Mouse (Mus musculus) MEL (cell line): ENCODE measurements at regions not wholly inside any gene's neighbourhood (a gene's known extent, or its start where the extent isn't known, plus 50 kb on each side); places are given as distances from the start of the nearest gene placed in this dataset.

Source experiments
- DNase-seq: peaks from one replicate; pipeline ENCODE4 v3.0.0; 2011; ENCODE audit warnings: low read depth, low spot score
- H3K27ac ChIP-seq: 2 replicates; pipeline ENCODE4 v1.5.1; 2012; ENCODE audit warnings: low read depth, mild to moderate bottlenecking, control low read depth, low read length, moderate library complexity; ENCODE audit not compliant: control insufficient read depth
- H3K27me3 ChIP-seq, 2 experiments: fragments of 150-350 bp in 1 of 2; sonication (generic) in 1 of 2; 2 replicates each; pipeline ENCODE4 v1.6.1; 2012; ENCODE audit warnings: low read length in 2 of 2, mild to moderate bottlenecking in 2 of 2, improper control_type of control experiment in 1 of 2, moderate library complexity in 1 of 2; ENCODE audit not compliant: insufficient read depth in 2 of 2, control insufficient read depth in 1 of 2
- H3K36me3 ChIP-seq, 2 experiments: 2 replicates each; pipeline ENCODE4 v1.6.1; 2012 to 2014; ENCODE audit warnings: low read length in 2 of 2, improper control_type of control experiment in 1 of 2, inconsistent platforms in 1 of 2, mild to moderate bottlenecking in 1 of 2; ENCODE audit not compliant: insufficient read depth in 2 of 2, control insufficient read depth in 1 of 2
- H3K4me1 ChIP-seq, 2 experiments: fragments of 150-350 bp in 1 of 2; sonication (generic) in 1 of 2; 2 replicates each; pipeline ENCODE4 v1.6.1; 2012; ENCODE audit warnings: low read length in 2 of 2, improper control_type of control experiment in 1 of 2, mild to moderate bottlenecking in 1 of 2; ENCODE audit not compliant: insufficient read depth in 2 of 2, control insufficient read depth in 1 of 2
- H3K4me3 ChIP-seq, 2 experiments: fragments of 150-350 bp in 1 of 2; sonication (generic) in 1 of 2; 2 replicates each; pipeline ENCODE4 v1.5.1; 2012; ENCODE audit warnings: low read depth in 2 of 2, low read length in 2 of 2, mild to moderate bottlenecking in 2 of 2, moderate library complexity in 2 of 2, control low read depth in 1 of 2, improper control_type of control experiment in 1 of 2; ENCODE audit not compliant: control insufficient read depth in 1 of 2, insufficient read depth in 1 of 2
- H3K79me2 ChIP-seq: 2 replicates; pipeline ENCODE4 v1.6.1; 2012; ENCODE audit warnings: mild to moderate bottlenecking, low read length, moderate library complexity; ENCODE audit not compliant: control insufficient read depth, poor library complexity, insufficient read depth
- H3K9ac ChIP-seq: 2 replicates; pipeline ENCODE4 v1.6.1; 2012; ENCODE audit warnings: low read depth, mild to moderate bottlenecking, control low read depth, low read length, moderate library complexity; ENCODE audit not compliant: control insufficient read depth, poor library complexity, severe bottlenecking
- H3K9me3 ChIP-seq: fragments of 150-350 bp; sonication (generic); replicated peaks from 2 replicates; pipeline ENCODE4 v1.6.1; 2012; ENCODE audit warnings: mild to moderate bottlenecking, low read length, improper control_type of control experiment, moderate library complexity; ENCODE audit not compliant: insufficient read depth
- CHD1 ChIP-seq: IDR thresholded peaks from 2 replicates; pipeline ENCODE4 v1.6.1; 2012; ENCODE audit warnings: low read depth, mild to moderate bottlenecking, inconsistent platforms, low read length, improper control_type of control experiment
- CTCF ChIP-seq, 3 experiments: IDR thresholded peaks in 2 of 3; conservative IDR thresholded peaks in 1 of 3; 2 replicates each; pipeline ENCODE4 v1.5.1; 2011 to 2012; ENCODE audit warnings: low read length in 3 of 3, low read depth in 2 of 3, mild to moderate bottlenecking in 2 of 3, improper control_type of control experiment in 1 of 3, inconsistent platforms in 1 of 3, mixed read lengths in 1 of 3, moderate library complexity in 1 of 3; ENCODE audit not compliant: control insufficient read depth in 1 of 3, insufficient read depth in 1 of 3, poor library complexity in 1 of 3, severe bottlenecking in 1 of 3
- E2F4 ChIP-seq: IDR thresholded peaks from 2 replicates; pipeline ENCODE4 v1.6.1; 2011; ENCODE audit warnings: low read depth, low read length, improper control_type of control experiment, borderline replicate concordance
- ELF1 ChIP-seq: IDR thresholded peaks from 2 replicates; pipeline ENCODE4 v1.6.1; 2014; ENCODE audit warnings: low read depth, mild to moderate bottlenecking, inconsistent platforms, low read length, improper control_type of control experiment, moderate library complexity
- EP300 ChIP-seq, 2 experiments: IDR thresholded peaks; 2 replicates each; pipeline ENCODE4 v1.6.1; 2011; ENCODE audit warnings: improper control_type of control experiment in 2 of 2, low read length in 2 of 2, low read depth in 1 of 2, mild to moderate bottlenecking in 1 of 2
- ETS1 ChIP-seq: IDR thresholded peaks from 2 replicates; pipeline ENCODE4 v1.6.1; 2012; ENCODE audit warnings: low read depth, mild to moderate bottlenecking, inconsistent platforms, low read length, improper control_type of control experiment, moderate library complexity
- GABPA ChIP-seq: IDR thresholded peaks from 2 replicates; pipeline ENCODE4 v1.6.1; 2012; ENCODE audit warnings: low read depth, mild to moderate bottlenecking, inconsistent platforms, low read length, improper control_type of control experiment, moderate library complexity
- JUND ChIP-seq: IDR thresholded peaks from 2 replicates; pipeline ENCODE4 v1.6.1; 2011; ENCODE audit warnings: low read depth, mild to moderate bottlenecking, improper control_type of control experiment, low read length
- MAFK ChIP-seq: IDR thresholded peaks from 2 replicates; pipeline ENCODE4 v1.6.1; 2011; ENCODE audit warnings: low read depth, mild to moderate bottlenecking, low read length, improper control_type of control experiment, borderline replicate concordance
- MYB ChIP-seq: IDR thresholded peaks from 2 replicates; pipeline ENCODE4 v1.6.1; 2011; ENCODE audit warnings: mild to moderate bottlenecking, low read depth, low read length, improper control_type of control experiment
- MYC ChIP-seq: IDR thresholded peaks from 2 replicates; pipeline ENCODE4 v1.6.1; 2011; ENCODE audit warnings: low read depth, mild to moderate bottlenecking, low read length, improper control_type of control experiment, moderate library complexity
- POLR2A ChIP-seq, 2 experiments: IDR thresholded peaks; 2 replicates each; pipeline ENCODE4 v1.6.1; 2011 to 2012; ENCODE audit warnings: low read length in 2 of 2, mild to moderate bottlenecking in 2 of 2, control low read depth in 1 of 2, improper control_type of control experiment in 1 of 2, low read depth in 1 of 2, moderate library complexity in 1 of 2; ENCODE audit not compliant: control insufficient read depth in 1 of 2, insufficient read depth in 1 of 2, poor library complexity in 1 of 2
- POLR2AphosphoS2 ChIP-seq: IDR thresholded peaks from 2 replicates; pipeline ENCODE4 v1.6.1; 2011; ENCODE audit warnings: low read length, improper control_type of control experiment
- SIN3A ChIP-seq: IDR thresholded peaks from 2 replicates; pipeline ENCODE4 v1.6.1; 2012; ENCODE audit warnings: low read length, improper control_type of control experiment, inconsistent platforms
- TBP ChIP-seq: IDR thresholded peaks from 2 replicates; pipeline ENCODE4 v1.8.0; 2011; ENCODE audit warnings: low read depth, low read length, improper control_type of control experiment
- UBTF ChIP-seq: IDR thresholded peaks from 2 replicates; pipeline ENCODE4 v1.6.1; 2012; ENCODE audit warnings: low read depth, mild to moderate bottlenecking, inconsistent platforms, low read length, improper control_type of control experiment, moderate library complexity, borderline replicate concordance; ENCODE audit not compliant: insufficient read depth
- USF2 ChIP-seq, 2 experiments: IDR thresholded peaks; 2 replicates each; pipeline ENCODE4 v1.6.1; 2011 to 2012; ENCODE audit warnings: improper control_type of control experiment in 2 of 2, low read length in 2 of 2, borderline replicate concordance in 1 of 2, inconsistent platforms in 1 of 2, low read depth in 1 of 2, mild to moderate bottlenecking in 1 of 2; ENCODE audit not compliant: insufficient read depth in 1 of 2
- ZC3H11A ChIP-seq: IDR thresholded peaks from 2 replicates; pipeline ENCODE4 v1.6.1; 2012; ENCODE audit warnings: low read depth, mild to moderate bottlenecking, inconsistent platforms, low read length, improper control_type of control experiment
- ZNF384 ChIP-seq: IDR thresholded peaks from 2 replicates; pipeline ENCODE4 v1.6.1; 2012; ENCODE audit warnings: low read depth, mild to moderate bottlenecking, inconsistent platforms, low read length, improper control_type of control experiment

GRCm38 (mm10) chrX:158614452-158614851 lies 571.4 kb upstream of the Cnksr2 start:
- H3K79me2 ChIP-seq: no peaks in the 10 kb centered on the region

GRCm38 (mm10) chrX:158615096-158615495 lies 572.0 kb upstream of the Cnksr2 start:
- no peak for DNase-seq
- H3K4me3 ChIP-seq: no peak overlapping the region
- TF ChIP-seq POLR2AphosphoS2: no peak
- TF ChIP-seq EP300 (IDR thresholded peaks at IDR 0.05; ENCODE audit: low read depth in 1 of 2, low read length in 2 of 2): no peak
- TF ChIP-seq TBP: no peak
- no peak for TF ChIP-seq ELF1
- no peak for TF ChIP-seq SIN3A
- TF ChIP-seq MYC: no peak
- no peak for TF ChIP-seq UBTF
- TF ChIP-seq CTCF (IDR thresholded peaks at IDR 0.05 in 2 of 3, conservative IDR thresholded peaks at IDR 0.05 in 1 of 3; ENCODE audit: control insufficient read depth in 1 of 3, insufficient read depth in 1 of 3, low read depth in 2 of 3, low read length in 3 of 3, poor library complexity in 1 of 3, severe bottlenecking in 1 of 3): no peak
- no peak for TF ChIP-seq E2F4
- no peak for TF ChIP-seq POLR2A (IDR thresholded peaks at IDR 0.05; ENCODE audit: control insufficient read depth in 1 of 2, insufficient read depth in 1 of 2, low read depth in 1 of 2, low read length in 2 of 2, poor library complexity in 1 of 2)
- no peak for TF ChIP-seq GABPA
- TF ChIP-seq CHD1: no peak
- TF ChIP-seq, all 39 proteins: peak for 0
- H3K36me3 ChIP-seq: no peaks in the 10 kb centered on the region
- H3K9me3 ChIP-seq: no peaks in the 10 kb centered on the region
- no peaks in the 10 kb centered on the region for H3K27me3 ChIP-seq
- H3K27ac ChIP-seq: no peak overlapping the region
- no peak overlapping the region for H3K9ac ChIP-seq
- no peaks in the 10 kb centered on the region for H3K79me2 ChIP-seq
- H3K4me1 ChIP-seq: no peaks in the 10 kb centered on the region

More at GRCm38 (mm10) chrX:158614452-158614851, 571.4 kb upstream of the Cnksr2 start:
- TF ChIP-seq ELF1 (no peak), CTCF (IDR thresholded peaks at IDR 0.05 in 2 of 3, conservative IDR thresholded peaks at IDR 0.05 in 1 of 3; ENCODE audit: control insufficient read depth in 1 of 3, insufficient read depth in 1 of 3, low read depth in 2 of 3, low read length in 3 of 3, poor library complexity in 1 of 3, severe bottlenecking in 1 of 3) (no peak), ZNF384 (no peak), ZC3H11A (no peak)
- no peaks in the 10 kb centered on the region for H3K27me3 ChIP-seq
- no peak overlapping the region for H3K9ac ChIP-seq
- no peak for DNase-seq
- no peak overlapping the region for H3K4me3 ChIP-seq
- no peaks in the 10 kb centered on the region for H3K36me3 ChIP-seq
- H3K27ac ChIP-seq: no peak overlapping the region
- no peaks in the 10 kb centered on the region for H3K4me1 ChIP-seq
- no peaks in the 10 kb centered on the region for H3K9me3 ChIP-seq

- Histone ChIP-seq H3K4me1 (no peaks in the 10 kb centered on the region), H3K36me3 (no peaks in the 10 kb centered on the region), H3K27me3 (no peaks in the 10 kb centered on the region), H3K9me3 (no peaks in the 10 kb centered on the region), H3K27ac (no peak overlapping the region)
- TF ChIP-seq MAFK (no peak), ETS1 (no peak), MYB (no peak), ELF1 (no peak), TBP (no peak), JUND (no peak), USF2 (IDR thresholded peaks at IDR 0.05; ENCODE audit: borderline replicate concordance in 1 of 2, insufficient read depth in 1 of 2, low read depth in 1 of 2, low read length in 2 of 2) (no peak)
- TF ChIP-seq, all 39 proteins: peak for 0
- no peak for DNase-seq
- Histone ChIP-seq H3K9ac (no peak overlapping the region), H3K79me2 (no peaks in the 10 kb centered on the region), H3K4me3 (no peak overlapping the region)
These were observed 582.7 kb upstream of the Rps6ka3 start for GRCm38 (mm10) chrX:158627390-158627789.
